Mouse (Mus musculus): ENCODE results near the gene Enam.
"Not testable (repeated sequence)": the region's sequence is repeated elsewhere in the genome, so short reads cannot be mapped to it uniquely, and the experiment has no call there.

GRCm38 (mm10) chr5:88544411-88544810 lies 56.6 kb downstream of the Enam start:
- not testable (repeated sequence) for TF ChIP-seq CTCF (IDR thresholded peaks at IDR 0.05; ENCODE audit: extremely low read depth, insufficient read depth, insufficient read length, insufficient replicate concordance); POLR2A (IDR thresholded peaks at IDR 0.05; ENCODE audit: low read depth, low read length)

Measured in spleen, adult 2 months (tissue).